Mouse (Mus musculus) kidney, adult 8-10 months (tissue): Measurements from ENCODE around the gene Agrn.

Experiments used
- DNase-seq, 2 experiments: peaks; one replicate each; pipeline ENCODE4 v3.0.0; 2022

Agrn gene

DNA sequence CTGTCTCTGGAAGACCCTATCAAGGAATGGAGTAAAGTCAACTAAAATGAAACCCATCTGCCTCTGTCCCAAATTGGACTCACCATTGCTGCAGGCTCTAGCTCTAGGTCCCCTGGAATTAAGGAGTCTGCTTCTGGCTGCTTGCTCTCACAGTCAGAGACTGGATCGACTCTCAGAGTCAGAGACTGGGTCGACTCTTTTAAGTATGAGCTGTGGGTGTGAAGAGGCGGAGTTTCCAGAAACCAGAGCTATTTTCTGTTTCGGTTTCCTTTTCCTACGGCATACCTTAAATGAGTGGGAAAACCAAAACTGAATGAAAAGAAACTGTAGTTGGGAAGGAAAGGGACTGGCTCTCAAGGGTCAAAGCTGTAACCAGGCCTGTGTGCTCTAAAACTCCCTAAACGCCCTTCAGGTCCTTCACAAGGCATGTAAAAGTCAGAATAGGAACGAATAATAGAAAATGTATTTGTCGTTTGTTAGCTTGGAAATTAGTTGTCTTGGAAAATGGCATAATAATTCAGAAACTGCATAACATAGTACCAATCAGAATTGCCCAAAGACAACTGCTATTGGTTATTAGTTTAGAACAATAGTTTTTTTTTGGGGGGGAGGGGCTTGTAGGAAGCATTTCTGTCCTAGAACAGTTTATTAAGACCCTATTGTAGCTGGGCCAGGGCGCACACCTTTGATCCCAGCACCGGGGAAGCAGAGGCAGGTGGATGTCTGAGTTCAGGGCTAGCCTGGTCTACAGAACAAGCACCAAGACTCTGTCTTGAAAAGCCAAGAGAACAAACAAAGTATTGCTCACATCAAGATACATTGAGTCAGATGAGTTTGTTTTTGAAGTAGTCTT is 3.6 kb upstream of the Agrn start, which contains the start of gene Isg15:
Gene Isg15, minus strand, starts transcription at position 196 of the 853 bp plus-strand sequence.
- no peak for DNase-seq

DNA sequence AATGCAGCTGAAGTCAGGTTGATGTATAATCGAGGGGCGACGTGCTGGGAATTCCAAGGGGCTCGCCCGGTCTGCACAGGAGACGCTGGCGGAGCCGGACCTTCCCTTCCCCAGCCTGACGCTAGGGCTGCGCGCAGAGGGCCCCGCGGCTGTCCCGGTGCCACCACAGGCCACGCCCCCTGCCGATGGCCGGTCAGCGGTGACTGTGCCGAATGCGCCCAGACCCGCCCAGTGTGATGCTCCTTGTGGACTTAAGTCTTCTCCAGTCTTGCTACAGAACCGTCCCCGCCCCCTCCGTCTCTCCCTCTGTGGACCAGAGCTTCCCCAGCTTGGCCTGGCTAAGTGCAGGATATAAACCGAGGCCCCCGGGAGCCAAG is 529 bp upstream of the Agrn start:
- DNase-seq: peak; percentile 88 to 89

DNA sequence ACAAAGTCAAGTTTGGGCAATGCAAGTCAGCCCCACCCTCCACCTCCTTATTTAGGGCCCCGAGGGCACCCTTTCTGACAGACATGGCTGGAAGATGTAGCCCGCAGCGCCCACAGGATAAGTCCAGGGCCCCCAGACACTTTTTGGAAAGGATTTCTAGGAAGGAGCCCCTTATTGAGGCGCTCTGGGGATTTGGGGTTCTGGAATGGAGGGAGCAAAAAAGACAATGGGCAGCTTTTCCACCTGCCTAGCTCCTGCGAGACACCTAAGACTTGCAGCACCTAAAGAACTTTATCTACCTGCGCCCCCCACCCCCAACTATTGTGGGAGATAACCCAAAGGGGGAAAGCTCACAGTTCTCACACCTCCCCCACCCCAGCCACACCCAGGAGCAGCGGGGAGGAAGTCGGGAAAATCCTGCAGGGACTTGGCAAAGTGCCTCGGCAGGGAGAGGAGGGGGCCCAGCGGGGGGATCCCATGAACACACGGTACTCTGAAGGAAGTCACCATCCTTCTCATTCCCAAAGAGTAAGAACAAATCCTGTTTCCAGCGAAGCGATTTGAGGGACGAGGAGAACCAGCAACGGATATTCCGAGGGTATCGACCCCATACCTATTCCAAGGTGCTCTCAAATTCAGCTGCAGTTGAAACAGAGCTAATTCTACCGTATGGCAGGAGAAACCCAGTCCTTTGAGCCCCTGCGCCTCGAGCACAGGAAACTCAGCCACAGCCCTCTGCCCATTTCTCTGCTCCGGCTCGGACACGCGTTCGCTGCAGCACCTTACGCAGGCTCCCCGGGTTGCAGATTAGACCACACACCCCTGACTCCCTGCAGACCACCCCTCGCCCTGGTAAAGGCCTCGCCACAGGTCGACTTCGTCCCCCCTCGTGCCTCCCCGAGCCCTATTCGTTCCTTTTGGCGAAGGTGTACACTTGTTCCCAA is 1.1 kb downstream of the Agrn start:
- peak; percentile 48 to 68 for DNase-seq

DNA sequence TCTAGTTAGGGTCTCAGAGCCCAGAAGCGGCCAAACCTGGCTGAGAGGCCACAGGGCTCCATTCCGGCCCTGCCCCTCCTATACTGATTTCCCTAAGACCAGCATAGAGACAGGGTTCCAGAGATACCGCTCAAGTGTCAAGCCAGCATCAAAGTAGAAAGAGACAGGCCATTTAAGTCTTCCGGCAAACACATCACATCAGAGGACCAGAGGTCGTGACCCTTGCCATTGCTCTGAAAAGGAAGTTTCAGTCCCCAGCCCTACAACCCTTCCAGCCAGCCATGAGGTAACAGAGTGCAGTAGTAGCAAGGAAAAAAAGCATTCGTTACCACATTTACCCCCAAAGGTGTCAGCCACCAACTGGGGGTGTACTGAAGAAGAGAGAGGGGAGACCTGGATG is 2.9 kb downstream of the Agrn start:
- no peak for DNase-seq

DNA sequence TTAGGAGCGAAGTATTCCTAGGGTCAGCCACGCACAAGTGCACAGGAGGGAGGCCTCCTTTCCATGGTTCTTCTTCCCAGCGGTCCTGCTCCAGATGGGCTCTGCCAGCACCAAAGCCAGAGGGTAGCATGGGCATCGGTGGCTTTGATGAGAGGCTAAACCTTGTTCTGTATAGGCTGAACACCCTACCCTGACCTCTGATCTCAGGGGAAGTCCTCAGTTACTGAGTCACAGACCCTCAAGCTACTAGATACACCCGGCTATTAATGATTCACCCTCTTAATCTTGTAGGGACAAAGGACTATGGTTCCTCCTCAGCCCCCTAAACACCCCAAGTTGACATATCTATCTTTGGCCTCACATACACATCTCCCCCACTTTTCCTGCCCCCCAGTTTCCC is 3.4 kb downstream of the Agrn start:
- no peak for DNase-seq

DNA sequence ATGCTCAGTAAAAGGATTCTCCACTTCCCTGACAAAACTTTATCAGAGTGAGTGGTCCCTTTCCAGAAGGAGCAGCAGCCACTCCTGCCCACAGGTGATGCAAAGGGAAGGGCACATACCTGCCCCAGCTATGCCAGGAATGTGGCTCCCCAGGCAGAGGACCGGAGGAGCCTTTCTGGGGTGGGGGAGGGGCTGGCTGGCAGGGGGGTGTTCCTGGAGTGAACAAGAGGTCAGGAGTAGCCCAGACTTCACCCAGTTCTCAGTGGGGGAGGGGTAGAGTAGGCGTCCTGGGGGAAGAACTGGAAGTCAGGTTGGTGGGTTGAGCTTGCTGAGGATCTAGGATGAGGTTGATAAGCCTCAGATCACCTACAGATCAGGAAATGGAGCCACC is 4.1 kb downstream of the Agrn start:
- DNase-seq: peak; percentile 45 to 67

DNA sequence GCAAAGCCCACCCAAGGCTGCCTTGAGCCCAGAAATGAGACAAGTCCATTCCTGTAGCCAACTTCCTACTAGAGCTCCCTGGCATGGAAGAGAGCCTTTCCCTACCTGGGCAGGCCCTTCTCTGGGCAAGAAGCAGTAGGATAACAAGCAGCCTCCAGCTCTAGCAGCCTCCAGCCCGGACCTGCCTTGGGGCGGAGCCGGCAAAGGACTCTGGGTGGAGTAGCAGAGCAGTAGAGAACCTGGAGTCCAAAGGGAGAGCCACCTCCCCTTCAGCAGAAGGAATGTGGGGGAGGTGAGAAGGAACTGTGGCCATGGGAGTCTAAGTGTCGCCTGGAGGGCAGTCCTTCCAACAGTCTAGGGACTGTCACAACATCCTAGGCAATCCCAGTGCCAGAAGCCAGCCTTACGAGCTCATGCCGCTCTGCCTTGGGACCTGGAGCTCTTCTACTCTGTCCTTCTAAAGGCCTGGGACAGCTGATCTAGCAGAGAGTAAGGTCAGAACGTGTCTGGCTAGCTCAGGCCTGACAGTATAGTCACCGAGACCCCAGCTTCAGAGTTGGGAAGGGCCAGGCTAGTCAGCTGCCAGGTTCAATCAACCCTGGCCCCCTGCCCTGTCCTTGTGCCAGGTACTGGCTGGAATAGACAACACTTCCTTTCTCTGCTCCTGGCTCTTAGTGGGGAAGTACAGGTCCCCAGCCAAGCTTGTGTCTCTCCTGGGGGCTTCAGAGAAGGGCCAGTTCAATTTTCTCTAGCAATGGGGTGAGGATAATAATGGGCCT is 4.7 kb downstream of the Agrn start:
- peak; percentile 82 to 87 for DNase-seq

DNA sequence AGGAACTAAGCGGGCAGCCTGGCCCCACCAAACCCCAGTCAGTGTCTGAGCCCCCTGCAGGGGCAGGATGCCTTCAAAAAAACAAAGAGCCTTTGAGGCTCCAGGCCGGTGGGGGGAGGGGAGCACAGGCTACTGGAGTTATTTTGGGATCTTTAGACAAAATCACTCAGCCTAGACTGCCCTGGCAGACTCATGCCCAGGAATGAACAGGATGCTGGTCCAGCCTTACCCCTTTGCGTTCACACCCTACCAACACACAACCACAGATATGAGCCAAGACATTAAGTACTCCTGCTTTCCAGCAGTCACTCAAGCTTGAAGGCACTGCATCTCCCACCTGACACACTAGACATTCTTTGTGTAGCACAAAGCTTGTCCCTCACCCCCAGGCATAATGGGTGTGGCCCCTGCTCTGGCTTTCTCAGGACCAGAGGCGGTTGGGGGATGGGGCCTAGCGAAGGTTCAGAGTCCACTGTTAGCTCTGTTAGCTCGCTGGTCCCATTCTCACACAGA is 8.4 kb downstream of the Agrn start:
- peak; percentile 52 to 72 for DNase-seq

DNA sequence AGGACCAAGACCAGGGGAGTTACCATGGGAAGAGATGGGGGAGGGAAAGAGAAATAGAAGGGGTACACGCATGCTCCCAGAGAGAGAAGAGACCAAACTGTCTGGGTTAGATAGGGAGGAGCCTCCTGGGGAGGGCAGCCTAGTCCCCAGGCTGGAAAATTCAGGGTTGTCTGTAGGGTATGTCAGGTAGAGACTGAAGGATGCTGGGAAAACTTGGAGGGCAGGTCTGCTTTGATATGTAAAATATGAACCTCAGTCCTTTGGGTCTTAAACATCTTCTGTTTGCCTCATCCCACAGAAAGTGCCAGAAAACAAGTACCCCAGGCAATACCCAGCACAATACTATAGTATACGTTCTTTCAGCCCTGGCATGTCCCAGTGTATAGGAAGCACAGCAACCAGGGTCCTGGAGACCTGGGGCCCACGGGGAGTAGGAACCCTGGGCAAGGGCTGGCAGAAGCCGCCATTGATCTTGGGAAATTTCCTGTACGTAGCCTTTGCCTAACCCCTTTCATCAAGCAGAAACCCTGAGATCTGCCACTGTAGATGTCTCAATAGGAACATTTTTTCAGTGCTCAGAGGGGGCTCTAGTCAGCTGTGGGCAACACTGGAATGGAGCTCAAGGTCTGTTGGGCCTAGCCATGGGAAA is 9.0 kb downstream of the Agrn start:
- no peak for DNase-seq

DNA sequence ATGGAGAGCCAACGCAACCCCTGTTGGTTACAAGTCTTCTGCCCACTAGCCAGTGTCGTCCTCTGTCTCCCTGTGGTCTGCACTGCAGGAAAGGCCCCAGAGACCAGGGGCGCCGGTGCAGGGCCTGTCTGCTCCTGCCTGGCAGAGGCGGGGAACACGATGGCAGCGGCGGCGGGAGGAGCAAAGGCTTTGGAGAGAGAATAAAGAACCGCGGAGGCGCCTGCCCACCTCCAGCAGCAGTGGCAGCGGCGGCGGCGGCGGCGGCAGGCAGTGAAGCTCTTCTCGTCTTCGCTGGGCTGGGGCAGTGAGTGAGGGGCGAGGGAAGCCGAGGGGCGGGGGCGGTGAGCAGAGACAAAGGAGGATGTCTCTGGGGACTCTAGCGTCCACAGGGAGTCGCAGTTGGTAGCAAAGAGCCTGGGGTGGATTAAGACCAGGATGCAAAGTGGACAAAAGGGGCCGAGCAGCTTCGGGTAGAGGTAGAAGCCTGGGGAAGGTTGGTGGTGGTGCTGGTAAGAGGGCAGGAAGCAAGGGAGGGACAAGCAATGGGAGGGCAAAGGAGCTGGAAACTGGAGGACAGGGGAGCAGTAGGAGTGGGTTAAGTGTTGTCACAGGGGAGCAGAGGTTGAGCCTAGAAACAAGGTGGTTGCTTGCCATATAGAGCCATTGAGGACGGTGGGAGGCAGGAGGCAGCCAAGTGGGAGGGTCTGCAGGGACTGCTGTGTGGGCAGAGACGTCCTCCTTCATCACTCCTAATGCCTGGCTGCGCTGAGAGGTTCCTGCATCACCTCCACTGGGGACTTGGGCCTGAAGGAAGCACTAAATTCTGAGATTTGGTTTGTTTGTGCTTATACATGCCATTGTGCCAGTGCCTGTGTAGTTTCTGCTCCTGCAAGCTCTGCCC is 11.1 kb downstream of the Agrn start:
- DNase-seq: no peak

DNA sequence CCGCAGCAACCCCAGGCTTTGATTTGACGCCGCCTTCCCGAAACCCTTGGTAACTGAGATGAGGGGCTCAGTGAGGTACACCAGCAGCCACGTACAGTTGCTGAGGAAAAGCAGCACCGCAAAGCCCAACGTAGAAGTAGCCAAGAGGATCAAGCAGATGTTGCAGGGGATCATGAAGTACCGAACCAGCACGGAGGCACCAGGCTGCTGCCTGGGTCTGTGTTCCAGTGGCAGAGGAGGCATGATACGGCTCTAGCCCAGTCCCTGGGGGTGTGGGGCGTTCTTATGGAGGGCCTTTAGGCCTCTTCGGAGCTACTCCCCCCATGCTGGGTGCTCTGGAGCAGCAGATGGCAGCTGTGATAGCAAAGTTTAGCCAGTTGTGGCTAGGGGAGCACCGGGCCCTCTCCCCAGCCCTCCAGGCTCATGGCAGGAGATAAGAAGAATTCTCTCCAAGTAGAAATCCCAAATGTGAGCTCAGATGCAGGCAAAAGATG is 11.8 kb downstream of the Agrn start:
- DNase-seq: no peak

DNA sequence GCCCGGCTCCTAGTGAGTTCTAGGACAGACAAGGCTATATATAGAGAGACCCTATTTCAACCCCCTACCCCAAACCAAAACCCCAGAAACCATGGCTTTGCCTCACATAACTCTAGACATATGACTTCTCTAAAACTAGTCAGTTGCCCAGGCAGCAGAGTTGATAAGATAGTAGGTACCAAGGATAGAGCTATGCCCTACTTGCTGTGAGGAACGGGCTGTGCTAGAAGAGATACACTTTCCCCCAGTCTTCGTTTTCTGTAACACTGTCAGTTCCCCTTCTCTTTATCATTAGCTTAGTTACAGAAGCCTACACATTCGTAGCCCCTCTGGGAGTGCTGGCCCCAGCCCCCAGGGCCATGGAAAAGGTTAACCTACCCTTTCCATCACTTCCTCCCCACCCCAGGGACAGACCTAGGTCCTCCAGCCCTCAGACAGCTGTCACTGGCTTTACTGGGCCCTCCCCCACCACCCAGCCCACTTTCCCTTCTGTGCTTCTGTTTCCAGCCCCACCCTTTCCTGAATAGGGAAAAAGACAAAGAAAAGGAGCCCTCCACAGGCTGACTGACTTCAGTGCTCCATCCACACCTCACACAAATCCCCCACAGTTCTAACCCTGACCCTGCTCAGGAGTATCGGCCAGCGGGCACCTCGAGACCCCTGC is 12.9 kb downstream of the Agrn start:
- no peak for DNase-seq

DNA sequence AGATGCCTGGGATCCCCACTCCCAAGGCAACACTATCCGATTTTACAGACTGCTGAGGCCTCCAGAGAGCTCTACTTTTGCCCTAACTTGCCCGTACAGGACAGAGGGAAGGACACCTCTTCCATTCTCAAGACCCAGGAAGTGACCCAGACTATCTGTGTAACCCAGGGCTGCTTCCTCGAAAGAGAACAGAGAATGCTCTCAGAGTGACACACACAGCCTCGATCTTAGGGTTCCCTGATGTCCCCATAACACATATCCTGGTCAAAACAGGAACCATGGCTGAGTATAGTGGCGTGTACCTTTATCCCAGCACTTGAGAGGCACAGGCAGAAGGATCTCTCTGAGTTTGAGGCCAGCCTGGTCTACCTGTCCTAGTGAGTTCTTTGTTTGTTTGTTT is 13.5 kb downstream of the Agrn start:
- no peak for DNase-seq

DNA sequence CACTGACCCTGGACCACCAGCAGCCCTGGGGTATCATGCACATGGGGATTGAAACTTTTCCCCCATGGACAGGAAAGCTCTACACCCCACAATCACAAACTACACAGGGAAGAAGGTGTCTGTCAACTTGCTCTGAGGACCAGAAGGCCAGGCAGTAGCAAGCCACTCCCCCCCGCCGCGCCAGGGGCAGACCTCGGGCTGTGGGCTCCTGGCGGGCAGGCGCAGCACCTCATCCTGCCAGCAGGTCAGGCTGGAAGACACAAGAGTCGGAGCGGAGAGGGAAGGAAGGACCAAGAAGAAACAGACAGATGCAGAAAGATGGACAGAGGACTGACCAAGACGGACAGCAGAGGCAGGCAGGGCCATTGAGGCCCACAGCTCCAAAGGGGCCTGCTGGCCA is 19.7 kb downstream of the Agrn start:
- DNase-seq: no peak

DNA sequence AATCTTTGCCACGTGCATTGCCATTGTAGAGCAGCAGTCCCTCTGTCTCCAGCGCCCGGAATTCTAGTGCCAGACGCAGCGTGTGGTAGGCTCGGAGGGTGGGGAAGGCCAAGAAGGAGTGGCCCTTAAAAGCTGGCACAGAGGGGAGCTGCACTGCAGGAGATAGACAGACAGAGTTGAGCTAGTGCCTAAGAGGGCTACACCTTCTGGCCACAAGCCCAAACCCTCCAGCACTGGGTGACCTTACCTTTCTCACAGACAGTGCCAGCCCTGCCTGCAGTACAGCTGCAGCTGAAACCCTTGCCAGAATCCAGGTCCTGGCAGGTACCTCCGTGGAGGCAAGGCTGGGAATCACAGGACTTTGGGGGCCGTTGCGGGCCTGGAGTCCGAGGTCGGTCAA is 25.5 kb downstream of the Agrn start:
- no peak for DNase-seq

DNA sequence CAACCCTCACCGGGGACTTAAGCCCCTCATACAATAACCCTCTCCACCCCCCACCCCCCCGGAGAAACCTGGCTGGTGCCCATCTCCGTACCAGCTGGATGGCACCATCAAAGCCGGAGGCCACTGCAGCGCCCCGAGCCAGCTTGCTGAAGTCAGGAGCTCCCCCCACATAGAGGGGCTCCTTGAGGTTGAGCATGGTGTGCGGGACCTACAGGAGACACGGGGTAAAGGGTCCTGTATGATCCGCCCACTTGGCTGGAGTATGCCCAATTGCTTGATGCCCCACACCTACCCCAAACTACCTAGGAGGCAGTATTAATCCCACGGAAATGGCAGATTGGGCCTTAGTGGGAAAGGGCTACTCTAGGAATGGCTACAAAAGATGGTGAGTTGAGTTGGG is 28.2 kb downstream of the Agrn start:
- no peak for DNase-seq

DNA sequence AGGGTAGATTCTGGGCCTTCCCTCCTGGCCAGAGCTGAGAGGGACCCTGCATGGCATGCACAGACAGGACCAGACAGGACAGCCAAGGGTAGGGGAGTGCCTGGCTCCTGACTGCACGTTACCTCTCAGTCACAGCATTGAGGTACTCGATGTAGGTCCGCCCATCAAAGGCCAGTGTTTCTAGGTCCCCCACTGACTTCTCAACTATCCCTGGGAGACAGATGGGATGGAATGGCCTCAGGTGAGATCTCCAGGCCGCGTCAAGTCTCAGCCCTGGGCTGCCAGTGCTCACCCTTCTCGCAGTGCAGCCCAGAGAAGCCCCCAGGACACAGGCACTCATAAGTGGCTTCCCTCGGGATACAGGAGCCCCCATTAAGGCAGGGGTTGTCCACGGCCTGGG is 28.7 kb downstream of the Agrn start:
- no peak for DNase-seq

DNA sequence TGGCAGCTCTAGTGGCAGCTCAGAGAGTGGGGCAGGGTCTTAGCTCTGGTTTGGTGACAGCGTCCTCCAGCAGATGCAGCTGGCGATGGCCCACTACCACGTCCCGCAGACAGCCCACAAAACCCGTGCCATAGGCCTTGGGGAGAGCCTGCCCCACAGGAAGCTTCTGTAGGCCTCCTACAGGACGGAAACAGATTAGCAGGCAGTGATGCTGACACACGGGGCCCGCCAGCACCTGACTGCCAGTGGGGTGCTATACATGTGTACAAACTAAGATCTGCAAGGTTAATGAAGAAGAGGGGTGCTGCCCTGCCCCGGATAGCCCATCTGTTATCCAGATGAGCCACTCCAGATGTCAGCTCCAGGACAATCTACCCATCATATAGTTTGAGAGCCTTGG is 30.8 kb downstream of the Agrn start:
- DNase-seq: no peak

DNA sequence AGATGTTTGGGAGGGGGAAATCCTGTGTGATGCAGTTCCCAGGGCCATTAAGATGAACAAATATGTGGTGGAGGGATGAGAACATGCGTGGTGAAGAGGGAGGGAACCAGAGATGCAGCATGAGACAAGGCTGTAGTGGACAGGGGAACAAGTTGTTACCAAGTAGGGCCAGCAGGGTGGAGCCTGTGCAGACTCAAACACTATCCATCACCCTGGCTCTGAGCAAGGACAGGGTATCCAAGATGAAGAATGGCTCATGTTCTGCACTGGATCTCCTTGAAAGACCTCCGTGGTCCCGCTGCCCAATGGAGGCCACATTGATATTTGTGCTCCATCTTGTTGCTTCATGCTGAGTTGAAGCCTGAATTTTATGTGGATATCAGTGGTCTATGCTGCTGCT is 42.5 kb downstream of the Agrn start:
- DNase-seq: no peak

DNA sequence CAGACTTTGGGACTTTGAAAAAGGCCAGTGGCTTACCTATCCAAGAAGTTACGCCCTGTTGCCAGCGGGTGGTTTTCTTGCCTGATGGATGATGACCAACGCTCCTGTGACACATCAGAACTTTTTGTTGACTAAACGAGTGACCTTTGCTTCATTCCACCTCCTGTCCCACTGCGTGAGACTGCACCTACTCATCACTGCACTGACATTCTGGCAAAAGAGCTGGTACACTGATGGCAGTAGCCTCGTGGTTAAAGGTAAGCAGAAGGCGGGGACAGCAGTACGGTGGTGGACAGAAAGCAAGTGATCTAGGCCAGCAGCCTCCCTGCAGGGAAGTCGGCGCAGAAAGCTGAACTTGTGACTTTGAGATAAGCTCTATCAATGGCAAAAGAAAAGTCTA is 46.4 kb downstream of the Agrn start:
- peak in 1 of 2 experiments; percentile 46 for DNase-seq
